Mouse (Mus musculus): ENCODE results near the gene Bcl11a. TPM values are rescaled to one million over a fixed set of nuclear protein-coding genes. Genes with fewer than 3 reads are reported as not detected.
A peak's percentile ranks its signal among the peaks of the same experiment; 100 is the strongest.

The Bcl11a gene
- polyA plus RNA-seq, 1 experiment from 2014 or later, result 0.95 TPM

GRCm38 (mm10) chr11:24078706-24079316, 955 bp downstream of the Bcl11a start:
- Histone ChIP-seq H3K27ac (no peak overlapping the region), H3K4me2 (ENCODE audit: low read length) (peak overlapping the region; percentile 95), H3K4me1 (replicated peaks; ENCODE audit: insufficient read depth, low read length) (peaks cover 19% of the 10 kb centered on the region), H3K36me3 (ENCODE audit: insufficient read depth, low read length) (no peaks in the 10 kb centered on the region), H3K4me3 (replicated peaks; ENCODE audit: low read depth, low read length) (peak overlapping the region; percentile 58), H3K27me3 (ENCODE audit: insufficient read depth, low read length) (peaks cover 49% of the 10 kb centered on the region), H3K9ac (ENCODE audit: low read depth, low read length) (peak overlapping the region; percentile 23; the same call in 1 of the 2 replicates), H3K9me3 (replicated peaks; ENCODE audit: low read length) (no peaks in the 10 kb centered on the region)
- TF ChIP-seq CTCF (IDR thresholded peaks at IDR 0.05; ENCODE audit: low read depth), result no peak
- no peak for ATAC-seq (replicated peaks; ENCODE audit: low FRiP score, low read depth)
- peak; percentile 28 for DNase-seq (ENCODE audit: low spot score)
- 3% methylated on average over 38 of the region's 38 CpGs for WGBS

- Histone ChIP-seq H3K9me3 (replicated peaks; ENCODE audit: low read length) (no peaks in the 10 kb centered on the region), H3K27me3 (ENCODE audit: insufficient read depth, low read length) (peaks cover 46% of the 10 kb centered on the region), H3K4me3 (replicated peaks; ENCODE audit: low read depth, low read length) (peak overlapping the region; percentile 58), H3K27ac (no peak overlapping the region), H3K4me1 (replicated peaks; ENCODE audit: insufficient read depth, low read length) (peaks cover 19% of the 10 kb centered on the region), H3K4me2 (ENCODE audit: low read length) (peak overlapping the region; percentile 95), H3K36me3 (ENCODE audit: insufficient read depth, low read length) (no peaks in the 10 kb centered on the region), H3K9ac (ENCODE audit: low read depth, low read length) (0 out of 2 replicates have a peak overlapping the region, but pooled peaks have one; percentile 41)
- DNase-seq (ENCODE audit: low spot score) (peak; percentile 48), ATAC-seq (replicated peaks; ENCODE audit: low FRiP score, low read depth) (no peak)
- 1% methylated on average over 43 of the region's 43 CpGs for WGBS
- TF ChIP-seq CTCF (IDR thresholded peaks at IDR 0.05; ENCODE audit: low read depth), result no peak
Observed at GRCm38 (mm10) chr11:24079392-24080391, 1.8 kb downstream of the Bcl11a start.

- no peak for TF ChIP-seq CTCF (IDR thresholded peaks at IDR 0.05; ENCODE audit: low read depth)
- no peak for DNase-seq (ENCODE audit: low spot score)
- under 1% methylated on average over 30 of the region's 30 CpGs for WGBS
- peak overlapping the region; percentile 95 for H3K4me2 ChIP-seq (ENCODE audit: low read length)
- H3K36me3 ChIP-seq (ENCODE audit: insufficient read depth, low read length), result no peaks in the 10 kb centered on the region
- H3K9me3 ChIP-seq (replicated peaks; ENCODE audit: low read length), result no peaks in the 10 kb centered on the region
- H3K4me3 ChIP-seq (replicated peaks; ENCODE audit: low read depth, low read length), result peak overlapping the region; percentile 58
- peaks cover 44% of the 10 kb centered on the region for H3K27me3 ChIP-seq (ENCODE audit: insufficient read depth, low read length)
- ATAC-seq (replicated peaks; ENCODE audit: low FRiP score, low read depth), result no peak
- H3K4me1 ChIP-seq (replicated peaks; ENCODE audit: insufficient read depth, low read length), result peaks cover 19% of the 10 kb centered on the region
- H3K27ac ChIP-seq, result no peak overlapping the region
- no peak overlapping the region for H3K9ac ChIP-seq (ENCODE audit: low read depth, low read length)
Observed at GRCm38 (mm10) chr11:24080541-24080940, 2.7 kb downstream of the Bcl11a start.

GRCm38 (mm10) chr11:24081016-24081686, 3.3 kb downstream of the Bcl11a start:
- no peaks in the 10 kb centered on the region for H3K36me3 ChIP-seq (ENCODE audit: insufficient read depth, low read length)
- H3K4me1 ChIP-seq (replicated peaks; ENCODE audit: insufficient read depth, low read length), result peaks cover 13% of the 10 kb centered on the region
- under 1% methylated on average over 34 of the region's 35 CpGs for WGBS
- DNase-seq (ENCODE audit: low spot score) (peak; percentile 72), ATAC-seq (replicated peaks; ENCODE audit: low FRiP score, low read depth) (no peak)
- H3K27me3 ChIP-seq (ENCODE audit: insufficient read depth, low read length), result peaks cover 46% of the 10 kb centered on the region
- peak overlapping the region; percentile 95 for H3K4me2 ChIP-seq (ENCODE audit: low read length)
- peak; percentile 60 for TF ChIP-seq CTCF (IDR thresholded peaks at IDR 0.05; ENCODE audit: low read depth)
- no peak overlapping the region for H3K9ac ChIP-seq (ENCODE audit: low read depth, low read length)
- no peaks in the 10 kb centered on the region for H3K9me3 ChIP-seq (replicated peaks; ENCODE audit: low read length)
- H3K4me3 ChIP-seq (replicated peaks; ENCODE audit: low read depth, low read length), result peak overlapping the region; percentile 58
- no peak overlapping the region for H3K27ac ChIP-seq

- H3K36me3 ChIP-seq (ENCODE audit: insufficient read depth, low read length), result no peaks in the 10 kb centered on the region
- H3K4me1 ChIP-seq (replicated peaks; ENCODE audit: insufficient read depth, low read length), result peaks cover 13% of the 10 kb centered on the region; the same call in 1 of the 2 replicates
- peak overlapping the region; percentile 58 for H3K4me3 ChIP-seq (replicated peaks; ENCODE audit: low read depth, low read length)
- H3K27me3 ChIP-seq (ENCODE audit: insufficient read depth, low read length), result peaks cover 52% of the 10 kb centered on the region
- peak; percentile 37 for DNase-seq (ENCODE audit: low spot score)
- TF ChIP-seq CTCF (IDR thresholded peaks at IDR 0.05; ENCODE audit: low read depth), result no peak
- WGBS, result under 1% methylated on average over 43 of the region's 43 CpGs
- H3K27ac ChIP-seq, result no peak overlapping the region
- no peaks in the 10 kb centered on the region for H3K9me3 ChIP-seq (replicated peaks; ENCODE audit: low read length)
- peak overlapping the region; percentile 40; the same call in 1 of the 2 replicates for H3K9ac ChIP-seq (ENCODE audit: low read depth, low read length)
- H3K4me2 ChIP-seq (ENCODE audit: low read length), result peak overlapping the region; percentile 95
- ATAC-seq (replicated peaks; ENCODE audit: low FRiP score, low read depth), result no peak
Observed at GRCm38 (mm10) chr11:24081687-24082384, 4.0 kb downstream of the Bcl11a start.

Data from kidney, postnatal 0 days (tissue).